In the genomic region with DNA sequence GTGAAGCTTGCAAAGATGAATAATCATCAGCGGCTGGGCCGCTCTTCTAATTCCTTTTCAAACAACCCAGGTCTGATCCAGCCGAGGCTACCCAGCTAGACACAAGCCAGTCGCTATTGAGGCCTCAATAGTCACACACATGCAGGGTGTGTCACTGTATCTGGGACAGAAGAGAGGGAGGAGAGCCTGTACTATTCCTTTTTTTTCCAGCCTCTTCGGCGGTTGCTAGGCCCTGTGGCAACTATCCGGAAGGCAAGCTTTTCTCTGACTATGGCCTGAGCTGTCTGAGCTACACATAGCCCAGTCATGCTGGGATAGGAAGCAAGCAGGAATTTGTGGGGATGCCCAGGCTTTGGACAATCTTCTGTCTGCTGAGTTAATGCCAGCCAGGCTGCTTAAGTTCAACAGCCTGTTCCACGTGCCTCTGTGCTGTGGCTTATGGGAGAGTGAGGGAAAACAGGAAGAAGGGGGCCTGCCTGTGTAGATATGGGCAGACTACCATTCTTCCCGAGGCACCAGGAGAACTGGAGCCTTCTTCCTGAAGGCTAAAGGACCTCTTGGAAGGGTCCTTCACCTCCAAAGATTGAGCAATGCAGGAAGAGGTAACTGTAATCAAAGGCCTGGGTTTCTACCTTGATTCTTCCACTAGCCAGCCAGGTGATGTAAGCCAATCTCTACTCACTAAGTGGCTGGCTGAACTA, we compare ENCODE assay signal across 11 mouse cellular contexts.
DNase-seq lines count a peak whose midpoint lies in the region; ATAC-seq and TF ChIP-seq lines count a peak whose summit lies in the region.
"Had no signal": no experiment of that assay in that cellular context is flagged by ENCODE, and none has a peak within 500 bp of the region (broad histone marks: within the 10 kb centered on the region; RNA-seq: fewer than 3 reads in every experiment).

No protein-coding gene starts in this region.

- intact Hi-C loops in left cerebral cortex, postnatal 4 days (cut with DNase I), result loop anchor here (5.0 kb wide), 1 partner anchor 240 kb away; no protein-coding TSS in a partner anchor
- intact Hi-C loops in left cerebral cortex, postnatal 14 days (cut with DNase I), result no loop called here

- no peaks in the 10 kb centered on the region for H3K36me3 ChIP-seq in forebrain, embryonic 13.5 days (ENCODE audit: poor library complexity, severe bottlenecking)
- no peaks in the 10 kb centered on the region for H3K36me3 ChIP-seq in limb, embryonic 12.5 days
- H3K36me3 ChIP-seq in midbrain, postnatal 0 days (ENCODE audit: insufficient read depth, low read length), result no peaks in the 10 kb centered on the region

- peaks cover 43% of the 10 kb centered on the region for H3K4me1 ChIP-seq in forebrain, embryonic 13.5 days
- peaks cover 9% of the 10 kb centered on the region for H3K4me1 ChIP-seq in limb, embryonic 12.5 days (replicated peaks)
- H3K4me1 ChIP-seq in midbrain, postnatal 0 days (ENCODE audit: insufficient read depth, low read length), result 0 out of 2 replicates have a peak, but pooled peaks cover 3% of the 10 kb centered on the region

- peak overlapping the region; percentile 26; the same call in 1 of the 2 replicates for H3K9ac ChIP-seq in forebrain, embryonic 13.5 days
- H3K9ac ChIP-seq in limb, embryonic 12.5 days (replicated peaks), result 0 out of 2 replicates have a peak overlapping the region, but pooled peaks have one; percentile 12
- H3K9ac ChIP-seq in midbrain, postnatal 0 days (replicated peaks; ENCODE audit: low read length, poor library complexity, severe bottlenecking), result no peak overlapping the region

- no peak for TF ChIP-seq CTCF in midbrain, postnatal 0 days (IDR thresholded peaks at IDR 0.05)

- H3K4me3 ChIP-seq in forebrain, embryonic 13.5 days, result no peak overlapping the region
- no peak overlapping the region for H3K4me3 ChIP-seq in limb, embryonic 12.5 days (replicated peaks)
- no peak overlapping the region for H3K4me3 ChIP-seq in midbrain, postnatal 0 days (ENCODE audit: low read depth, low read length)

- H3K27ac ChIP-seq in forebrain, embryonic 13.5 days, result peak overlapping the region; percentile 86
- no peak overlapping the region for H3K27ac ChIP-seq in limb, embryonic 12.5 days
- peak overlapping the region; percentile 43; the same call in 1 of the 2 replicates for H3K27ac ChIP-seq in midbrain, postnatal 0 days (ENCODE audit: low read depth, low read length)
- H3K27ac ChIP-seq: macrophage had no signal

- peak; percentile 39; the same call in 1 of the 2 replicates for ATAC-seq in forebrain, embryonic 13.5 days
- no peak for ATAC-seq in limb, embryonic 12.5 days (ENCODE audit: insufficient number of reproducible peaks, insufficient read depth, low FRiP score, low TSS enrichment, low read depth)
- peak; percentile 41; the same call in 1 of the 2 replicates for ATAC-seq in midbrain, postnatal 0 days (ENCODE audit: low FRiP score)
- ATAC-seq: intestine, embryonic 16.5 days had no signal

- no peaks in the 10 kb centered on the region for H3K9me3 ChIP-seq in forebrain, embryonic 13.5 days (replicated peaks)
- no peaks in the 10 kb centered on the region for H3K9me3 ChIP-seq in limb, embryonic 12.5 days
- H3K9me3 ChIP-seq in midbrain, postnatal 0 days (ENCODE audit: low read length), result no peaks in the 10 kb centered on the region

- WGBS in forebrain, embryonic 13.5 days, result 25% methylated on average over 9 of the region's 9 CpGs
- 57% methylated on average over 9 of the region's 9 CpGs for WGBS in limb, embryonic 12.5 days
- WGBS in midbrain, postnatal 0 days, result 22% methylated on average over 9 of the region's 9 CpGs

- peak; percentile 16 for DNase-seq in left cerebral cortex, postnatal 4 days
- DNase-seq in left cerebral cortex, postnatal 14 days (ENCODE audit: low spot score in 2 of 2), result no peak
- DNase-seq in midbrain, postnatal 0 days (ENCODE audit: low spot score), result peak; percentile 30
- DNase-seq in layer of hippocampus, adult 9-10 months (ENCODE audit: low spot score), result no peak
- DNase-seq in ovary, postnatal 10 days (ENCODE audit: low spot score), result no peak
- DNase-seq in layer of hippocampus, postnatal 36 days, result no peak
- DNase-seq: cerebellum, postnatal 36 days had no signal

- no peaks in the 10 kb centered on the region for H3K27me3 ChIP-seq in forebrain, embryonic 13.5 days
- H3K27me3 ChIP-seq in limb, embryonic 12.5 days, result no peaks in the 10 kb centered on the region
- no peaks in the 10 kb centered on the region for H3K27me3 ChIP-seq in midbrain, postnatal 0 days (ENCODE audit: insufficient read depth, low read length)

- H3K4me2 ChIP-seq in forebrain, embryonic 13.5 days, result no peak overlapping the region; the same call in 1 of the 2 replicates
- H3K4me2 ChIP-seq in limb, embryonic 12.5 days, result no peak overlapping the region
- H3K4me2 ChIP-seq in midbrain, postnatal 0 days (ENCODE audit: low read depth, low read length, poor library complexity, severe bottlenecking), result no peak overlapping the region

Comparison
In these comparisons a context has a peak if more than half of its experiments do, and no peak if none do; other contexts are left out.
1. DNase-seq: peak in left cerebral cortex, postnatal 4 days (single experiment) and midbrain, postnatal 0 days (single experiment); none in left cerebral cortex, postnatal 14 days (0 of 2), layer of hippocampus, adult 9-10 months (single experiment), ovary, postnatal 10 days (single experiment) and layer of hippocampus, postnatal 36 days (0 of 2).